Mouse (Mus musculus) lung, postnatal 0 days (tissue): ENCODE results near the gene Gtf2ird1.

Source experiments
- CTCF ChIP-seq: IDR thresholded peaks from 2 replicates; pipeline ENCODE4 v1.5.1; 2016; ENCODE audit warnings: antibody characterized with exemption, mild to moderate bottlenecking
- EP300 ChIP-seq: IDR thresholded peaks from 2 replicates; pipeline ENCODE4 v1.6.1; 2016; ENCODE audit warnings: antibody characterized with exemption, mild to moderate bottlenecking, control low read depth

DNA sequence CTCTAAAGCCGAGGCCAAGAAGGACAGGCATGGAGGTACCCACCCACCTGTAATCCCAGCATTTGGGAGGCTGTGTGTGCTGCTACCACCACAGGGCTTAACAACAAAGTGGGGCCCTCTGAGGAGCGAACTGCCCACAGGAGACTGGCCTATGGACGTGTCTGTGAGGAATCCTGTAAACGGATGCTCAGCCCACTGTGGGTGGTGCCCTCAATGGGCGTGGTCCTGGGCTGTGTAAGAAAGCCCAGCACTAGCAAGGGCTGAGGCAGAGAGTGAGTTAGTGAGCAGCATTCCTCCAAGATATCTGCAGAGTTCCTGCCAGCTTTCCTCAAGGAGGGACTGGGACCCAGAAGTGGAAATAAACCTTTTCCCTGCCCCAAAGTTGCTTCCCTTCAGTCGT is 62.9 kb downstream of the Gtf2ird1 start:
- TF ChIP-seq CTCF (no peak), EP300 (no peak)
